37 mouse cellular contexts compared by ENCODE assay signal in the genomic region with DNA sequence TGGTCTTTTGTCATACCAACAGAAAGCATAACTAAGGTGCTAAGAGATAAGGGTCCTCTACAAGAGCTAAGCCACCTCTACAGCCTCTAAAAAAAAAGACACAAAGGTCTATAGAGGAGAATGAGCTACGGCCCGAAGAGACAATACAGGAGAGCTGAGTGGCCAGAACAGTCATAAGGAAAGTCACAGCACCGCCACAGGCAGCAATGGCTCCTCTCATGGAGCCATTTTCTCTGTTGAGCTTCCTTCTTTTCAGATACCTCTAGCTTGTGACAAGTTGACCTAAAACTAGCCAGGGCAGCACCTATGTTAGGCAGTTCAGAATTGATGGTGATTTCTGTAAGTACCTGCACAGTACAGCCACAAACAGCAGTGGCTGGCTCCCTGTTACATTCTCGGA. TPM values are rescaled to one million over a fixed set of nuclear protein-coding genes. Genes with fewer than 3 reads are reported as not detected.
"Had no signal": no experiment of that assay in that cellular context is flagged by ENCODE, and none has a peak within 500 bp of the region (broad histone marks: within the 10 kb centered on the region; RNA-seq: fewer than 3 reads in every experiment).

No protein-coding gene starts in this region.

- H3K4me3 ChIP-seq: embryonic facial prominence, embryonic 10.5 days; embryonic facial prominence, embryonic 12.5 days; embryonic facial prominence, embryonic 13.5 days; embryonic facial prominence, embryonic 15.5 days; erythroblast, embryonic 14.5 days; forebrain, embryonic 10.5 days; forebrain, embryonic 12.5 days; forebrain, embryonic 13.5 days; forebrain, embryonic 15.5 days; gastrocnemius, adult 2 months; heart, adult 2 months; heart, embryonic 10.5 days had no signal

- H3K27me3 ChIP-seq: embryonic facial prominence, embryonic 12.5 days; embryonic facial prominence, embryonic 13.5 days; embryonic facial prominence, embryonic 15.5 days; forebrain, embryonic 12.5 days; forebrain, embryonic 13.5 days; forebrain, embryonic 15.5 days had no signal

- DNase-seq: cerebellum, adult 9-10 months; cerebellum, adult 9-11 months; cerebellum, postnatal 10 days; cerebellum, postnatal 14 days; cerebellum, postnatal 36 days; embryo, embryonic 11 days; forebrain, postnatal 0 days; gastrocnemius, adult 2 months; gastrocnemius, postnatal 10 days; gastrocnemius, postnatal 14 days; gastrocnemius, postnatal 25 days; gastrocnemius, postnatal 36 days; heart, adult 11 months; heart, adult 18-20 months; heart, adult 2 months had no signal

- H3K27ac ChIP-seq: embryonic facial prominence, embryonic 10.5 days; embryonic facial prominence, embryonic 12.5 days; embryonic facial prominence, embryonic 13.5 days; embryonic facial prominence, embryonic 15.5 days; forebrain, embryonic 10.5 days; forebrain, embryonic 12.5 days; forebrain, embryonic 13.5 days; forebrain, embryonic 15.5 days; gastrocnemius, adult 2 months; heart, adult 2 months; heart, embryonic 10.5 days had no signal

- H3K4me2 ChIP-seq: embryonic facial prominence, embryonic 12.5 days; embryonic facial prominence, embryonic 13.5 days; embryonic facial prominence, embryonic 15.5 days; forebrain, embryonic 12.5 days; forebrain, embryonic 13.5 days; forebrain, embryonic 15.5 days had no signal

- H3K4me1 ChIP-seq: embryonic facial prominence, embryonic 10.5 days; embryonic facial prominence, embryonic 12.5 days; embryonic facial prominence, embryonic 13.5 days; embryonic facial prominence, embryonic 15.5 days; forebrain, embryonic 10.5 days; forebrain, embryonic 12.5 days; forebrain, embryonic 13.5 days; forebrain, embryonic 15.5 days; heart, embryonic 10.5 days had no signal

- H3K9me3 ChIP-seq: embryonic facial prominence, embryonic 10.5 days; embryonic facial prominence, embryonic 12.5 days; embryonic facial prominence, embryonic 13.5 days; embryonic facial prominence, embryonic 15.5 days; forebrain, embryonic 10.5 days; forebrain, embryonic 12.5 days; forebrain, embryonic 13.5 days; forebrain, embryonic 15.5 days; heart, embryonic 10.5 days had no signal

- H3K9ac ChIP-seq: embryonic facial prominence, embryonic 12.5 days; embryonic facial prominence, embryonic 13.5 days; embryonic facial prominence, embryonic 15.5 days; forebrain, embryonic 12.5 days; forebrain, embryonic 13.5 days; forebrain, embryonic 15.5 days; forebrain, postnatal 0 days had no signal

RNA-seq across cellular contexts. Expression of gene Entpd8, which starts 13.6 kb away (rescaled TPM):
- total RNA-seq: common myeloid progenitor, adult 5-6 weeks; forebrain, postnatal 0 days; gastrocnemius, adult 18-20 months; gastrocnemius, adult 2 months; gastrocnemius, adult 8-10 months; gastrocnemius, postnatal 10 days; gastrocnemius, postnatal 14 days; gastrocnemius, postnatal 25 days; gastrocnemius, postnatal 4 days; granulocyte monocyte progenitor cell, adult 5-6 weeks; heart, adult 18-20 months; heart, adult 2 months; heart, adult 8-10 months had no signal
- polyA plus RNA-seq: cortical plate, adult 2 months; embryonic facial prominence, embryonic 10.5 days; embryonic facial prominence, embryonic 11.5 days; embryonic facial prominence, embryonic 12.5 days; embryonic facial prominence, embryonic 13.5 days; embryonic facial prominence, embryonic 15.5 days; forebrain, embryonic 10.5 days; forebrain, embryonic 11.5 days; forebrain, embryonic 12.5 days; forebrain, embryonic 13.5 days; forebrain, embryonic 14.5 days; forebrain, embryonic 15.5 days; forebrain, embryonic 16.5 days; forebrain, postnatal 0 days; heart, adult 2 months had no signal

RNA-seq across cellular contexts. Expression of gene Noxa1, which starts 28.4 kb away (rescaled TPM):
- total RNA-seq: forebrain, postnatal 0 days; gastrocnemius, adult 18-20 months; gastrocnemius, adult 2 months; gastrocnemius, adult 8-10 months; gastrocnemius, postnatal 10 days; gastrocnemius, postnatal 14 days; gastrocnemius, postnatal 25 days; gastrocnemius, postnatal 36 days; gastrocnemius, postnatal 4 days; granulocyte monocyte progenitor cell, adult 5-6 weeks; heart, adult 18-20 months; heart, adult 2 months; heart, adult 8-10 months had no signal
- polyA plus RNA-seq: cortical plate, adult 2 months; embryonic facial prominence, embryonic 11.5 days; embryonic facial prominence, embryonic 12.5 days; embryonic facial prominence, embryonic 13.5 days; forebrain, embryonic 12.5 days; forebrain, embryonic 13.5 days; forebrain, embryonic 14.5 days; forebrain, embryonic 15.5 days; forebrain, embryonic 16.5 days; forebrain, postnatal 0 days; frontal cortex, adult 2 months; heart, adult 2 months had no signal
